In genomic region chr6:135202668-135203067, GRCm38 (mm10) we compare ENCODE assay signal across 23 mouse cellular contexts. TPM values are rescaled to one million over a fixed set of nuclear protein-coding genes. Genes with fewer than 3 reads are reported as not detected.
DNase-seq lines count a peak whose midpoint lies in the region; ATAC-seq and TF ChIP-seq lines count a peak whose summit lies in the region.
"Had no signal": no experiment of that assay in that cellular context is flagged by ENCODE, and none has a peak within 500 bp of the region (broad histone marks: within the 10 kb centered on the region; RNA-seq: fewer than 3 reads in every experiment).

No protein-coding gene starts in this region.

- no peak for ATAC-seq in hindbrain, postnatal 0 days
- ATAC-seq in hindbrain, embryonic 11.5 days (ENCODE audit: low FRiP score) = no peak
- ATAC-seq in midbrain, embryonic 16.5 days = no peak
- ATAC-seq in midbrain, embryonic 11.5 days (ENCODE audit: low FRiP score) = no peak
- ATAC-seq in liver, postnatal 0 days = no peak
- ATAC-seq: forebrain, embryonic 16.5 days; midbrain, embryonic 13.5 days had no signal

- H3K4me2 ChIP-seq in hindbrain, postnatal 0 days (ENCODE audit: low read depth, low read length) = no peak overlapping the region
- H3K4me2 ChIP-seq in hindbrain, embryonic 11.5 days (replicated peaks; ENCODE audit: low read depth, low read length) = no peak overlapping the region
- no peak overlapping the region for H3K4me2 ChIP-seq in midbrain, embryonic 16.5 days (ENCODE audit: low read length)
- no peak overlapping the region for H3K4me2 ChIP-seq in midbrain, embryonic 11.5 days
- no peak overlapping the region for H3K4me2 ChIP-seq in liver, postnatal 0 days (ENCODE audit: low read depth, low read length)
- H3K4me2 ChIP-seq: midbrain, embryonic 13.5 days; stomach, embryonic 15.5 days had no signal

- no peak overlapping the region for H3K4me3 ChIP-seq in hindbrain, postnatal 0 days (ENCODE audit: low read length)
- H3K4me3 ChIP-seq in hindbrain, embryonic 11.5 days (ENCODE audit: low read depth, low read length) = no peak overlapping the region
- H3K4me3 ChIP-seq in midbrain, embryonic 16.5 days (ENCODE audit: low read depth, low read length) = no peak overlapping the region
- no peak overlapping the region for H3K4me3 ChIP-seq in midbrain, embryonic 11.5 days (ENCODE audit: low read depth, low read length)
- H3K4me3 ChIP-seq in liver, postnatal 0 days (ENCODE audit: low read depth, low read length) = no peak overlapping the region
- H3K4me3 ChIP-seq: hindbrain, embryonic 10.5 days; midbrain, embryonic 13.5 days; myocyte; stomach, embryonic 15.5 days had no signal

- H3K9ac ChIP-seq in hindbrain, postnatal 0 days (replicated peaks; ENCODE audit: low read length) = no peak overlapping the region
- H3K9ac ChIP-seq in hindbrain, embryonic 11.5 days (ENCODE audit: low read depth, low read length) = no peak overlapping the region
- no peak overlapping the region for H3K9ac ChIP-seq in midbrain, embryonic 16.5 days (ENCODE audit: low read depth, low read length)
- H3K9ac ChIP-seq in midbrain, embryonic 11.5 days (ENCODE audit: low read length) = no peak overlapping the region
- no peak overlapping the region for H3K9ac ChIP-seq in liver, postnatal 0 days (replicated peaks)
- H3K9ac ChIP-seq: midbrain, embryonic 13.5 days; stomach, embryonic 15.5 days had no signal

- peaks cover 6% of the 10 kb centered on the region; the same call in 1 of the 2 replicates for H3K4me1 ChIP-seq in hindbrain, postnatal 0 days (ENCODE audit: insufficient read depth, low read length)
- H3K4me1 ChIP-seq in hindbrain, embryonic 11.5 days (replicated peaks; ENCODE audit: control insufficient read depth, insufficient read depth, low read length) = no peaks in the 10 kb centered on the region
- peaks cover 17% of the 10 kb centered on the region for H3K4me1 ChIP-seq in midbrain, embryonic 16.5 days (ENCODE audit: control insufficient read depth, insufficient read depth, low read length)
- H3K4me1 ChIP-seq in midbrain, embryonic 11.5 days (ENCODE audit: control insufficient read depth, insufficient read depth, low read length) = peaks cover 2% of the 10 kb centered on the region; the same call in 1 of the 2 replicates
- H3K4me1 ChIP-seq in liver, postnatal 0 days (ENCODE audit: insufficient read depth) = peaks cover 32% of the 10 kb centered on the region

- no peak for DNase-seq in hindbrain, postnatal 0 days (ENCODE audit: low spot score)
- no peak for DNase-seq in hindbrain, embryonic 11.5 days (ENCODE audit: low spot score)
- DNase-seq in midbrain, embryonic 11.5 days (ENCODE audit: low spot score, missing footprints) = no peak
- peak; percentile 81 for DNase-seq in R1 (ENCODE audit: low read depth, low spot score)
- DNase-seq in liver, postnatal 0 days = no peak
- no peak for DNase-seq in retina, embryonic 14.5 days (ENCODE audit: low spot score)
- no peak for DNase-seq in yolk sac, embryonic 10.5 days (ENCODE audit: low spot score)
- DNase-seq: adrenal gland, postnatal 25 days; B cell, adult 2 months; cerebellum, adult 8-10 months; gastrocnemius, postnatal 36 days; kidney, adult 8-10 months; kidney, postnatal 36 days; thymus, adult 2 months had no signal

- TF ChIP-seq EP300 in liver, postnatal 0 days (IDR thresholded peaks at IDR 0.05; ENCODE audit: low read depth) = no peak

- peak overlapping the region; percentile 61; the same call in 1 of the 2 replicates for H3K27ac ChIP-seq in hindbrain, postnatal 0 days
- H3K27ac ChIP-seq in hindbrain, embryonic 11.5 days (ENCODE audit: low read depth, low read length) = no peak overlapping the region
- 0 out of 2 replicates have a peak overlapping the region, but pooled peaks have one; percentile 31 for H3K27ac ChIP-seq in midbrain, embryonic 16.5 days (ENCODE audit: low read length)
- H3K27ac ChIP-seq in midbrain, embryonic 11.5 days (ENCODE audit: low read depth, low read length) = no peak overlapping the region
- H3K27ac ChIP-seq in liver, postnatal 0 days (ENCODE audit: low read depth) = no peak overlapping the region
- H3K27ac ChIP-seq: hindbrain, embryonic 10.5 days; macrophage; midbrain, embryonic 13.5 days; stomach, embryonic 15.5 days had no signal

- TF ChIP-seq CTCF in hindbrain, postnatal 0 days (IDR thresholded peaks at IDR 0.05; ENCODE audit: low read depth) = peak; percentile 37; the same call in 1 of the 2 replicates
- peak; percentile 48 for TF ChIP-seq CTCF in liver, postnatal 0 days (IDR thresholded peaks at IDR 0.05; ENCODE audit: low read depth)

- no peaks in the 10 kb centered on the region for H3K27me3 ChIP-seq in hindbrain, postnatal 0 days (ENCODE audit: insufficient read depth, low read length)
- no peaks in the 10 kb centered on the region for H3K27me3 ChIP-seq in hindbrain, embryonic 11.5 days (ENCODE audit: control insufficient read depth, insufficient read depth, low read length)
- H3K27me3 ChIP-seq in midbrain, embryonic 16.5 days (ENCODE audit: control insufficient read depth, insufficient read depth, low read depth, low read length) = no peaks in the 10 kb centered on the region
- no peaks in the 10 kb centered on the region for H3K27me3 ChIP-seq in midbrain, embryonic 11.5 days (ENCODE audit: control insufficient read depth, insufficient read depth, low read length)
- H3K27me3 ChIP-seq in liver, postnatal 0 days (ENCODE audit: insufficient read depth, low read length) = no peaks in the 10 kb centered on the region
- H3K27me3 ChIP-seq: midbrain, embryonic 13.5 days; stomach, embryonic 15.5 days had no signal

- H3K36me3 ChIP-seq in hindbrain, postnatal 0 days (ENCODE audit: insufficient read depth, low read length) = no peaks in the 10 kb centered on the region
- H3K36me3 ChIP-seq in hindbrain, embryonic 11.5 days (ENCODE audit: control insufficient read depth, insufficient read depth, low read length) = no peaks in the 10 kb centered on the region
- no peaks in the 10 kb centered on the region for H3K36me3 ChIP-seq in midbrain, embryonic 16.5 days (ENCODE audit: control insufficient read depth, insufficient read depth, low read length)
- no peaks in the 10 kb centered on the region for H3K36me3 ChIP-seq in midbrain, embryonic 11.5 days (ENCODE audit: control insufficient read depth, insufficient read depth, low read length)
- H3K36me3 ChIP-seq in liver, postnatal 0 days (replicated peaks; ENCODE audit: insufficient read depth, low read length) = no peaks in the 10 kb centered on the region
- H3K36me3 ChIP-seq: hindbrain, embryonic 10.5 days; midbrain, embryonic 13.5 days; stomach, embryonic 15.5 days had no signal

- H3K9me3 ChIP-seq in hindbrain, postnatal 0 days (ENCODE audit: low read length) = no peaks in the 10 kb centered on the region
- no peaks in the 10 kb centered on the region for H3K9me3 ChIP-seq in hindbrain, embryonic 11.5 days (ENCODE audit: control insufficient read depth, low read length)
- no peaks in the 10 kb centered on the region for H3K9me3 ChIP-seq in midbrain, embryonic 16.5 days (replicated peaks; ENCODE audit: control insufficient read depth, low read length, poor library complexity, severe bottlenecking)
- H3K9me3 ChIP-seq in midbrain, embryonic 11.5 days (ENCODE audit: control insufficient read depth, low read length) = no peaks in the 10 kb centered on the region; the same call in 1 of the 2 replicates
- no peaks in the 10 kb centered on the region for H3K9me3 ChIP-seq in liver, postnatal 0 days (ENCODE audit: low read length)
- H3K9me3 ChIP-seq: hindbrain, embryonic 10.5 days; midbrain, embryonic 13.5 days; stomach, embryonic 15.5 days had no signal

- WGBS in hindbrain, postnatal 0 days = 91% methylated on average over 6 of the region's 6 CpGs
- WGBS in hindbrain, embryonic 11.5 days = 88% methylated on average over 6 of the region's 6 CpGs
- WGBS in midbrain, embryonic 16.5 days = 92% methylated on average over 6 of the region's 6 CpGs
- 92% methylated on average over 6 of the region's 6 CpGs for WGBS in midbrain, embryonic 11.5 days
- WGBS in liver, postnatal 0 days (ENCODE audit: insufficient replicate concordance) = 92% methylated on average over 6 of the region's 6 CpGs

RNA-seq across cellular contexts. Expression of gene Hebp1, which starts 4.8 kb away (rescaled TPM):
- 5.7 and 8.3 TPM in 2 replicates for total RNA-seq in hindbrain, postnatal 0 days (2014; rRNA removed)
- polyA plus RNA-seq in hindbrain, postnatal 0 days (2015; fragmentation: Nextera tagmentation; extraction: Ambion mirVana) = 10.3 and 13.2 TPM in 2 replicates
- polyA plus RNA-seq in hindbrain, embryonic 11.5 days (2014; fragmentation: Nextera tagmentation; extraction: Ambion mirVana) = 2.6 and 4.1 TPM in 2 replicates
- 4.6 and 5.5 TPM in 2 replicates for polyA plus RNA-seq in midbrain, embryonic 16.5 days (2015; fragmentation: Nextera tagmentation; extraction: Ambion mirVana)
- polyA plus RNA-seq in midbrain, embryonic 11.5 days (2014; fragmentation: Nextera tagmentation; extraction: Ambion mirVana) = 1.8 and 2.9 TPM in 2 replicates
- polyA plus RNA-seq in liver, postnatal 0 days (2015; fragmentation: Nextera tagmentation; extraction: Ambion mirVana) = 94.2 and 108 TPM in 2 replicates

RNA-seq across cellular contexts. Expression of gene Fam234b, which starts 4.9 kb away (rescaled TPM):
- 75.7 and 79.0 TPM in 2 replicates for total RNA-seq in hindbrain, postnatal 0 days (2014; rRNA removed)
- polyA plus RNA-seq in hindbrain, postnatal 0 days (2015; fragmentation: Nextera tagmentation; extraction: Ambion mirVana) = 86.6 and 92.0 TPM in 2 replicates
- 32.5 and 34.2 TPM in 2 replicates for polyA plus RNA-seq in hindbrain, embryonic 11.5 days (2014; fragmentation: Nextera tagmentation; extraction: Ambion mirVana)
- polyA plus RNA-seq in midbrain, embryonic 16.5 days (2015; fragmentation: Nextera tagmentation; extraction: Ambion mirVana) = 123 and 139 TPM in 2 replicates
- polyA plus RNA-seq in midbrain, embryonic 11.5 days (2014; fragmentation: Nextera tagmentation; extraction: Ambion mirVana) = 29.3 and 33.0 TPM in 2 replicates
- polyA plus RNA-seq in liver, postnatal 0 days (2015; fragmentation: Nextera tagmentation; extraction: Ambion mirVana) = 15.4 and 17.1 TPM in 2 replicates

RNA-seq across cellular contexts. Expression of gene Gsg1, which starts 51.5 kb away (rescaled TPM):
- total RNA-seq in hindbrain, postnatal 0 days (2014; rRNA removed) = 1.1 TPM in 1 of 2 replicates, not detected in the other
- 0.18 and 0.31 TPM in 2 replicates for polyA plus RNA-seq in hindbrain, postnatal 0 days (2015; fragmentation: Nextera tagmentation; extraction: Ambion mirVana)
- 0.32 and 0.66 TPM in 2 replicates for polyA plus RNA-seq in hindbrain, embryonic 11.5 days (2014; fragmentation: Nextera tagmentation; extraction: Ambion mirVana)
- 0.25 TPM in 2 replicates for polyA plus RNA-seq in midbrain, embryonic 16.5 days (2015; fragmentation: Nextera tagmentation; extraction: Ambion mirVana)
- 0.16 and 0.48 TPM in 2 replicates for polyA plus RNA-seq in midbrain, embryonic 11.5 days (2014; fragmentation: Nextera tagmentation; extraction: Ambion mirVana)
- polyA plus RNA-seq in liver, postnatal 0 days (2015; fragmentation: Nextera tagmentation; extraction: Ambion mirVana) = 0.14 and 0.26 TPM in 2 replicates
- total RNA-seq: adrenal gland, postnatal 25 days; gastrocnemius, postnatal 36 days; left cerebral cortex, postnatal 25 days; neutrophil, adult 5-6 weeks had no signal

Comparison
In these comparisons a context has a peak if more than half of its experiments do, and no peak if none do; other contexts are left out.
1. H3K27ac ChIP-seq: peak in hindbrain, postnatal 0 days (single experiment) and midbrain, embryonic 16.5 days (single experiment); none in hindbrain, embryonic 11.5 days (single experiment), midbrain, embryonic 11.5 days (single experiment) and liver, postnatal 0 days (single experiment).